Mouse (Mus musculus): ENCODE data around the gene Lgi1. TPM values are rescaled to one million over a fixed set of nuclear protein-coding genes. Genes with fewer than 3 reads are reported as not detected.

Gene Lgi1
- polyA plus RNA-seq, 1 experiment from 2014 or later: 24.0 TPM

GRCm38 (mm10) chr19:38357956-38358623 lies 93.8 kb downstream of the Lgi1 start:
- Histone ChIP-seq H3K27ac (ENCODE audit: low read depth, low read length) (no peak overlapping the region), H3K4me3 (ENCODE audit: low read depth, low read length) (no peak overlapping the region), H3K27me3 (ENCODE audit: control insufficient read depth, insufficient read depth, low read length) (no peaks in the 10 kb centered on the region), H3K9ac (replicated peaks; ENCODE audit: low read depth, low read length) (no peak overlapping the region), H3K9me3 (ENCODE audit: control insufficient read depth, low read length) (no peaks in the 10 kb centered on the region), H3K36me3 (ENCODE audit: control insufficient read depth, insufficient read depth, low read length) (no peaks in the 10 kb centered on the region), H3K4me1 (ENCODE audit: control insufficient read depth, insufficient read depth, low read length) (no peaks in the 10 kb centered on the region), H3K4me2 (ENCODE audit: low read depth, low read length) (no peak overlapping the region)
- WGBS: 50% methylated on average over 9 of the region's 9 CpGs
- peak; percentile 56; the same call in 1 of the 2 replicates for ATAC-seq (ENCODE audit: low read depth)

GRCm38 (mm10) chr19:38359287-38359686 lies 95.0 kb downstream of the Lgi1 start:
- Histone ChIP-seq H3K4me1 (ENCODE audit: control insufficient read depth, insufficient read depth, low read length) (no peaks in the 10 kb centered on the region), H3K27me3 (ENCODE audit: control insufficient read depth, insufficient read depth, low read length) (no peaks in the 10 kb centered on the region), H3K36me3 (ENCODE audit: control insufficient read depth, insufficient read depth, low read length) (no peaks in the 10 kb centered on the region), H3K4me3 (ENCODE audit: low read depth, low read length) (no peak overlapping the region), H3K9ac (replicated peaks; ENCODE audit: low read depth, low read length) (no peak overlapping the region), H3K27ac (ENCODE audit: low read depth, low read length) (no peak overlapping the region), H3K9me3 (ENCODE audit: control insufficient read depth, low read length) (no peaks in the 10 kb centered on the region), H3K4me2 (ENCODE audit: low read depth, low read length) (no peak overlapping the region)
- ATAC-seq (ENCODE audit: low read depth): no peak
- WGBS: 89% methylated on average over 1 of the region's 1 CpGs

Other genes with a start within 250 kb of the Lgi1 start
- gene Myof, start 221.0 kb upstream of the Lgi1 start, polyA plus RNA-seq (2014; fragmentation: Nextera tagmentation; extraction: Ambion mirVana): 0.74 and 4.0 TPM in 2 replicates
- gene Cep55, start 209.5 kb upstream of the Lgi1 start, polyA plus RNA-seq (2014; fragmentation: Nextera tagmentation; extraction: Ambion mirVana): 2.7 and 2.8 TPM in 2 replicates
- gene Ffar4, start 167.5 kb upstream of the Lgi1 start, polyA plus RNA-seq (2014; fragmentation: Nextera tagmentation; extraction: Ambion mirVana): 0.43 TPM in 1 of 2 replicates, not detected in the other
- 1.6 and 6.9 TPM in 2 replicates for gene Rbp4, start 139.3 kb upstream of the Lgi1 start, polyA plus RNA-seq (2014; fragmentation: Nextera tagmentation; extraction: Ambion mirVana)
- not detected in 2 replicates for gene Pde6c, start 131.8 kb upstream of the Lgi1 start, polyA plus RNA-seq (2014; fragmentation: Nextera tagmentation; extraction: Ambion mirVana)
- 38.2 and 38.5 TPM in 2 replicates for gene Fra10ac1, start 40.4 kb upstream of the Lgi1 start, polyA plus RNA-seq (2014; fragmentation: Nextera tagmentation; extraction: Ambion mirVana)
- 0.92 and 1.1 TPM in 2 replicates for gene Slc35g1, start 131.4 kb downstream of the Lgi1 start, polyA plus RNA-seq (2014; fragmentation: Nextera tagmentation; extraction: Ambion mirVana)
- gene Plce1, start 216.6 kb downstream of the Lgi1 start, polyA plus RNA-seq (2014; fragmentation: Nextera tagmentation; extraction: Ambion mirVana): 3.9 and 5.2 TPM in 2 replicates